Mouse (Mus musculus) regulatory T cell (primary cell): ENCODE measurements around the gene Pou2f2.

ENCODE experiments used
- in situ Hi-C: fragments of 300-600 bp; cut with MboI, MseI; formaldehyde crosslinking; loops from one replicate; pipeline ENCODE4 v1.15.1; 2025; ENCODE audit warnings: high pct_unique_total_duplicates

Gene Pou2f2

DNA sequence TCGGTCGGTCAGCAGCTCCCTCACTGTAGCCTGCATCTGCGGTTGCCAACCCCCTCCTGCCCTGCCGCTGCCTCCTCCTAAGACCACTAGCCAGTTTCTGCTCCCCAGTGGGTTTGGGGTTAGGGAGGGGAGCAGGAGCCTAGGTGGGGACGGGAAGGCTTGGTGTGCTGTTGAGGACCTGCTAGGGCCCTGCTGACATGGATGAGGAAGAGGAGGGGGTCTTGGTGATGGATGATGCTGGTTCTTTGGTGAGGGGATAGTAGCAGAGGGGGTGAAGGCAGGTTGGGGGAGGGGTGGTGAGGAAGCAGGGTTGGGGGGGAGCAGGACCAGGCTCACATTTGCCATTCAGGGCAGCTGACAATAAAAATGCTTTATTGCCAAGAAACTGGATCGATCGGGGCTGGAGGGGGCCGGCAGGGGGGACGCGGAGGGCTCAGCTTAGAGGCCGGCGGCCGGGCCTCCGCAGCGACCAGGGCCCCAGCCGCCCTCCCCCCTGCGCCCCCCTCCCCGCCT, 29.3 kb downstream of the Pou2f2 start:
- in situ Hi-C loops, result no loop called here

DNA sequence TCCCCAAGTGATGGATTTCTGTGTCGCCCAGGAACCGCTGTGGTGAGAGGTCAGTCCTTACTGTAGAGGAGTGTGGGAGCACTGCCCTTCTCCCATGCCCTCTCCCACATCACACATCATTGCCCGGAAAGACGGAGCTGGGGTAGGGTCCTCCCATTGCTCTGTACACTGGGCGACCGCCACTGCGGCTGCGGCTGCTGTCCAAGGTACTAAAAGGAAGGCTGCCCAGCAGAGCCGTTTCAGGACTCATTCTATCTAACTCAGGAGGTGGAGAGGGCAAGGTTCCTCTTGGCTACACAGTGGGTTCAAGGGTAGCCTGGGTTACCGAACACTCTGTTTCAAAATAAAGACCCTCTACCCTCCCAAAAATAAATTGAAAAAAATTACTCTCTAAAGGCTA, 33.6 kb downstream of the Pou2f2 start:
- in situ Hi-C loops, result no loop called here

DNA sequence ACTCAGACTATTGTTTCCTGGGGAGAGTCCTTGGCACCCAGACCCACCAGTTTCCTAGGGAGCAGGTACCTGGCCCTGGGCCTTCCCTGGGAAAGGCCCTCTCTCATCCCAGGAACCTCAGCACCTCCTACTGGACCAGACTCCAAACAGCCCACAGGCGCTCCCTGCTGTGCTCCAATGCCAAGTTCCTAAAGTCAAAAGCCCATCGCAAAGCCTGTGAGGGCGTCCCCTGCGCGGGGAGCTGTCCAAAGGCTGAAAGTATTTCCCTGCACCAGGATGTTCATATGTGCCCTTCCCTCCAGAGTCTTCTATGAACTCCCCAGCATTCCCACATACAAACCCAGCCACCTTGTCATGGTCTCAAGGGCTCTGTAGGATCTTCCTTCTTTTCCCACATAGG, 37.8 kb downstream of the Pou2f2 start:
- in situ Hi-C loops, result no loop called here

DNA sequence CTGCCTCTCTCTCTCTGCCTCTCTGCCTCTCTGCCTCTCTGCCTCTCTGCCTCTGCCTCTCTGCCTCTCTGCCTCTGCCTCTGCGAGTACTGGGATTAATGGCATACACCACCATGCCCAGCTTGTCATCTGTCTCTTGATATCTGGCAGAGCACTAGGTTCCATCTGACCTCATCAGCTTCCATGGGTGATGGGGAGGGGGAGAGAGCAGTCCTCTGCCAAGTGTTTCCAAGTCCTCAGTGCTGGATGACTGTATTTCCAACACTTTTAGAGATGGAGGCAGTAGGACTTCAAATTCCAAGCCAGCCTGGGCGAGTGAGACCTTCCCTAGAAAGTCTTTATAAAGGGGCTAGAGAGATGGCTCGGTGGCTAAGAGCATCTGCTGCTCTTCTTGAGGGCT, 42.0 kb downstream of the Pou2f2 start:
- in situ Hi-C loops, result loop anchor here (10.0 kb wide), 1 partner anchor 47 kb away; no protein-coding TSS in a partner anchor

DNA sequence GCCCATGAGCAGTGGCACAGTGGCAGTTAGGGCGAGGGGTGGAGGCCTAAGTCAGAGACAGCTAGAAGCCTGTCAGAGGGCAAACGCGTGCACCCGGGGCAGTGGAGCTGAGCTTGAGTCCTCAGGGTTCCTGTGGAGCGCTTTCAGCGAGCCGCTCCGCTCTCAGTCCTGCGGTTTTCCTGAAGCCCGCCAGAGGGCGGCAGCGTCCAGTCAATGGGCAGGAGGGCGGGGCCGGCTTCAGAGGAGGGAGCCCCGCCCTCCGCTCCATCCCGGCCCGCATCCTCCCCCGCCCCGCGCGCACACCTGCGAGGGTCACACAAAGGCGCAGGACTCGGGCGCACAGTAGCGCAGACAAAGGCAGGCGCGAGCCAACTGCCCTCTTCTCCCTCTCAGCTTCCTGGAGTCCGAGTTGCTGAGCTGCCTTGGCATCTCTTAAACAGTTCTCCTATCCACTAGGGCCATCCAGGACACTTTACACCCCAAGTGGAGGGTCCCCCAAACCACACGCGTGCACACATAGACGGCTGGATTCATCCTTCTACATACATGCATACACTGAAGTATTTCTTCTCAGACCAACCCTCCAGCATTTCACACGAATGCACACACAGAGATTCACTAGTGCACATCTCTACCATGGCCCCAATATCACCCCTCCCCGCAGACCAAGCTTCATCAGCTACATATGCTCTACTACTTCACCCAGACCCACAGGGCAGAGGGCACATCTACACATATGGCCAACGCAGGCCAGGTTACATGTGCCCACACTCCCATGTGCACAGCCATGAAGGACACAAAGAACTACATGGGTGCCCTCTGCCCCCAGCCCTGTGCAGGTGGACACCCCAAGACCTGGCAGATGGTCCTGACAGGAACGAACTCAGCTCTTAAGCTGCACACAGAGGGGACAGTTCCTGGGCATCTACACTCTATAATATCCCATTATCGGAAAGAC, 46.2 kb downstream of the Pou2f2 start:
- in situ Hi-C loops, result loop anchor here (5.0 to 10.0 kb wide), 2 partner anchors 51 to 139 kb away; no protein-coding TSS in a partner anchor

DNA sequence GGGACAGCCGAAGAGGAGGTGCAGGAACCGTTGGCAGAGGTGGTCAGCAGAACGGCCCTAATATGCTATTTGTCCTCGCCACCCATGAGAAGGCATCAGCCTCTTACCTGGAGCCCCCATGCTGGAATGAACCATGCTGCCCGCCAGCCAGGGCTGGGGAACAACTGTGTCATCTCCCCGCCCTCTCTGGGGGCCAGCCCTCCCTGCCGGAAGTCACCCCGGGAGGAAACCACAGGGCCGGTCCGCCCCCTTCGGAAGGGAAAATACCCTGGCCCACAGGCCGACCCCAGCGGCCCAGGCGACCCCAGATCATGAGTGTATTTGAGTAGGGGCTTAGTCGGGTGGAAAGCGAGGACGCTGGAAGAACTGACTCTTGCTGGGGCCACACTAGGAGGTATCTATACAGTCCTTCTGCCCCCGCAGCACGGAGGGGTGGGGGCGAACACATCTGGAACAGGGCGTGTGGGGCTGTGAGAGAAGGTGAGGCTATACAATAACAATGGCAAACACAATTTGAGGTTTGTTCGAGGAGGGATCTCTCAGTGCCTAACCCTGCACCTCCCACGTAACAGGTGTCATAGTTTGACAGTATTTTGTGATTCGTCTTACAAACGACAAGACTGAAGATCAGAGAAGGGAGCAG, 47.1 kb downstream of the Pou2f2 start:
- in situ Hi-C loops, result loop anchor here (5.0 to 10.0 kb wide), 2 partner anchors 52 to 140 kb away; no protein-coding TSS in a partner anchor

DNA sequence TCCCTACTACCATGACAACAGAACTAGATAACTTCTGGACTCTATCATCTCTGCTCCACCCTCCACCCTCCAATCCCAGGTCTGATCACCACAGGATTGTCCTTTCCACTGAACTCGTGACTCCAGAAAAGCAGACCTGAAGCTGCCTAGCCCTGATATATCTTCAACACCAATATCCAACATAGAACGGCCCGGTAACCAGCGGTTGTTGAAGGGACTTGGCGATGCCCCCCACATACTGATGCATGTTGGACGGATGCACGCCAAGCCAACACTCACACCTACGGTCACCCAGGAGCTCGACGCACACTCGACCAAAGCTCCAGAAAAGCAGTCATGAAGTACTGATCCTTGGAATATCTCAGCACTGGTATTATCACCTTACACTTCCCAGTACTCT, 48.3 kb downstream of the Pou2f2 start:
- in situ Hi-C loops, result loop anchor here (5.0 to 10.0 kb wide), 2 partner anchors 54 to 141 kb away; no protein-coding TSS in a partner anchor

DNA sequence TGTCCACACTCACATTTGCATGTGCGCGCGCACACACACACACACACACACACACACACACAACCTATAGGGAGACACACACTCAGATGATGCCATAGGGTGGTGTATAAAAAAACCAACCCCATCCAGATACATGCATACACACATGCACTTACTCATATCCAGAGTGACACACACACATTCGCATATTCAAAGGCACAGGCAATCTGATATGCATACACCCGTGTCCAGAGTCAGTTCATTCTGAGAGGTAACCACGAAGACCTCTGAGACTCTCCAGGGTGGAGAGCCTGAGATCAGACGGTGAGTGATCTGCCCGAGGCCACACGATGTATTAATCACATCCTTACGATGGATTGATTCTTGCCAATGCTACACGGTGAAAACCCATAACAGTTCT, 49.0 kb downstream of the Pou2f2 start:
- in situ Hi-C loops, result loop anchor here (5.0 to 10.0 kb wide), 2 partner anchors 54 to 142 kb away; no protein-coding TSS in a partner anchor

DNA sequence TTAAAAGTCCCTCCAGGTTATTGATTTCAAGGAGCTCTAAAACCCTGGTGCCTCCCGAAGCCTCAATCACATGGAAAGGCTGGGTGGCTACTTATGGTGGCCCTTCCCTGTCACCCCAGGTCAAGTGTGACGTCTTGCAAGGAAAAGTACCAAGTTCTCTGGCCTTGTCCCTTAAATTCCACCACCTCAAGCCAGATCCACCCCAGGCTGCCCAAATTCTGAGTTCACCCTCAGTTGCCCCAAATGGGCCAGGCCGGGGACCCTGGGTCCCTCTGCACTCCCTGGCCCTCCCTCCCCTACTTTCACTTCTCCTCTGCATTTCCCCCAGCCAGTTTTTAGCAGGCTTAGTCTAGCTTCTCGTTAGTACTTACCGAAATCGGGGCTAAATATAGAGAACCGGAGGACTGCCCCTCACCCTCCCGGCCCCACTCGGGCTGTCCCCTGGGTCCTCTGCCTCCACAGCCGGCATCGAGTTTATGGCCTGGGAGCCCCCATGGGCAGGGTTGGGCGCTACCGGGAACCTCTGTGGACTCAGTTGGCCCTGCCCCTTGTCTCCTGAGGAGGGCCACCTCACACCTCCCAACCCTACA, 50.0 kb downstream of the Pou2f2 start:
- in situ Hi-C loops, result no loop called here

DNA sequence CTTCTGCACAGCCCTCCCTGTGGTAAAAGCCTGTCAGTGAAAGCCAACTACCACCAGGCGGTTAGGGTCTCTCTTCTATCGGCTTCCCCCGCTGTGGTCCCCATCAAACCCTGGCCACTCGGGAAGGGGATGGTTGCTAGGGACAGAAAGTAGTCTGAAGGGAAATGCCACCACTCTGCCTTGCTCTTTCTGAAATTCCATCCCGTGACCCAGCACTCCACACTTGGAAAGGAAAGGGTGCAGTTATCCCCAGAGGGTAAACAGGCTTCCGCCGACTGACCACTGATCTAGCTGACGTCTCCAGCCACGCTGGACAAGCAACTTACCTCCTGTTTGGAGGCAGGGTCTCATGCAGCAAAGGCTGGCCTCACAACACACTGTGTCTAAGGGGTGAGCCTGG, 51.6 kb downstream of the Pou2f2 start:
- in situ Hi-C loops, result no loop called here

DNA sequence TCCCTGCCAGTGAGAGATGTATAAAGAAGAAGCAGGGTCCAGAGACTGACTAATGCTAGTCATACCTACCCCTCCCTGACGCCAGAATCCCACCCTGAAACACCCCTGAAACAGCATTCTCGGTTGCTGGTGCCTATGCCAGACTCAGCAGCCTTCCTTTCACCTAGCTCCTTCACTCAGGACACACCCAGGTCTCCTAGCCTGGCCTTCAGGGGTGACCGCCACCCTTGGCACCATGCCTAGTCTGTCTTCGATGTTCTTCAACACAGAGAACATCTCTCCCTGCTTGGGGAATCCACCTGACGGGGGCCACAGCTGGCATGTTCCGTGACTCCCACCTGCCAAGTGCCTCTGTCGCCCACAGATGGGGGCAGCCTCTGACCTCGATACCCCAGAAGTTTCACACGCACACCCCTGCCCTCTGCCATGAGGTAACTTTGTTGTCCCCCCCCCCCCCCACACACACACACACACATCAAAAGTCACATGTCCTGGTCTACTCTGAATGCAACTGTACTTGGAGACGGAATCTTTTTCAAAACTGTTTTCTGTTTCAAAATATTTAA, 53.7 kb downstream of the Pou2f2 start:
- in situ Hi-C loops, result no loop called here

DNA sequence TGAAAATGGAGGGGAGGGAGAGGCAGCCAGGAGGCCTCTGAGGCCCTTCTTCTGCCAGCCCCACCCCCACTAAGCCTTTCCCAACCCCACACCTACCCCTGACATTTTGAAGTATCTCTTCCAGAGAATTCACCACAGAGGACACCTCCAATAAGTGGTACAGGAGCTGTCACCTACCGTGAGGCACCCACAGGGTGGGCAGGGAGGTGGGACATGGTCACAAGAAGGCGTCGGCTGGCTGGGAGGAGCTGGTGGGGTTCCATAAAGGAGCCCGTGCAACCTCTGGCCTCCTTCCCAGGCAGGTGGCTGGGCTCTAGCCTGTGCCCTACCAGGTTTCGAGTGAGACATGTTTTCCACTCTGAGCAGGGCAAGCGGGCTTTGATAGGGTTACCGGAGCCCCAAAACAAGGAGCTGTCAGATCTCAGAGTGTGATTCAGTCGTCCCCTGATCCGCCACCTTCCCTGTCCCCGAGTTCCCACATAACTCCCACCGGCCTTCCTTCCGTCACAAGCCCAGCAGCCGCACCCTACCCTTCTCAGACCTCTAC, 58.2 kb downstream of the Pou2f2 start:
- in situ Hi-C loops, result no loop called here

DNA sequence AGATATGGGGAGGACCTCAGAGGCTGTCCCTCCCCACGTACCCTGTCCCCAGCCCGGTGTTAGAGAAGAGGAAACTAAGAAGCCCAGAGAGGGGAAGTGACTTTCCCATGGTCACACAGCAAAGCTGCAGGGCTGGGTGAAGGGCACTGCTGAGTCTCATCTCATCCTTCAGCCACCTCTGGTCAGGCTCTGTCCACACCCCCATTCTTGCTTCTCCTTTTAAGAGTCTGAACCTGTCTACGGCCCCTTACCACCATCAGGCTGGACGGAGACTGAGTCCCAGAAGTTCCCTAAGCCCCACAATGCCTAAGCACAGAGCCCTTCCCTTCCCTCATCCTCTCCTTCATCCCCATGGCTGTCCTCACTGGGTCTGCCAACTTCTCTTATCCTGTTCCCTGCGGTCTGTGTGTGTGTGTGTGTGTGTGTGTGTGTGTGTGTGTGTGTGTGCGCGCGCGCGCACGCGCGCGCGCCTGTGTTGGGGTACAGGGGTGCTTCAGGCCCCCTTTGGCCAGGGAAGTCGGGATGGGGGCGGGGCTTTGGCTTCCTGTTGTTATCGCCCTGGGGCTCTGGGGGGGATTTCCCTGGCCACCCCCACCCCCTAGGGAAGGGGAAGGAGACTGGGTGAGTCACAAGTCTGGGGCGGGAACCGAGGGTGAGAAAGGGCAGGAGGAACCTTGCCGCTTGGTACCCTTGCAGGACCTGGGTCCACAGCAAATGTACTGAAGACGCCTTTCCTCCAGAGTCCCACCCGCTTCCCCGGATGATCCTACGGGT, 59.3 kb downstream of the Pou2f2 start:
- in situ Hi-C loops, result no loop called here

DNA sequence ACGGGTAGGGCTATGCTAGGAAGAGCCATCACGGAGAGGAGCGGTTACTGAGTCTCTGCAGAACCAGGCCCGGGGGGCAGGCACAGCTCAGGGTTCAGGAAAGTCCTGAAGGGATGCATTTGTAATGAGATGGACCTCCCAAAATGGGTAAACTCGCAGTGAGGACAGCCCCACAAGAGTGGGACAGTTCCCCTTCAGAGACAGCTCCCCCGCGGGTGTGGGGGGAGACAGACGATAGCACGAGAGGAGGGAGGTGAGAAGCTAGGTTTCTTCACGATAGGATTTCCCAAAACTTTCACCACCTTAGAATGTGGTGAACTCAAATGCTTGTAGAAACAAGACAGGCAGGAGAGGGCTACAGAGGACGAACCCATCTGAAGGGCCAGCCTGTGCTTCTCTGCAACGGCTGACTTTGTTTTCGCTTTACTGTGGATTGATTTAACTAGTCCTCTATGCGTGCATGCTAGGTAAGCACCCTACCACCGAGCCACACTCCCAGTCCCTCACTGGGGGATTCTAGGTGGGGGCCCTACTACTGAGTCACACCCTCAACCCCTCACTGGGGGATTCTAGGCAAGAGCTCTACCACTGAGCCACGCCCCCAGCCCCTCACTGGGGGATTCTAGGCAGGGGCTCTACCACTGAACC, 66.4 kb downstream of the Pou2f2 start:
- in situ Hi-C loops, result no loop called here

DNA sequence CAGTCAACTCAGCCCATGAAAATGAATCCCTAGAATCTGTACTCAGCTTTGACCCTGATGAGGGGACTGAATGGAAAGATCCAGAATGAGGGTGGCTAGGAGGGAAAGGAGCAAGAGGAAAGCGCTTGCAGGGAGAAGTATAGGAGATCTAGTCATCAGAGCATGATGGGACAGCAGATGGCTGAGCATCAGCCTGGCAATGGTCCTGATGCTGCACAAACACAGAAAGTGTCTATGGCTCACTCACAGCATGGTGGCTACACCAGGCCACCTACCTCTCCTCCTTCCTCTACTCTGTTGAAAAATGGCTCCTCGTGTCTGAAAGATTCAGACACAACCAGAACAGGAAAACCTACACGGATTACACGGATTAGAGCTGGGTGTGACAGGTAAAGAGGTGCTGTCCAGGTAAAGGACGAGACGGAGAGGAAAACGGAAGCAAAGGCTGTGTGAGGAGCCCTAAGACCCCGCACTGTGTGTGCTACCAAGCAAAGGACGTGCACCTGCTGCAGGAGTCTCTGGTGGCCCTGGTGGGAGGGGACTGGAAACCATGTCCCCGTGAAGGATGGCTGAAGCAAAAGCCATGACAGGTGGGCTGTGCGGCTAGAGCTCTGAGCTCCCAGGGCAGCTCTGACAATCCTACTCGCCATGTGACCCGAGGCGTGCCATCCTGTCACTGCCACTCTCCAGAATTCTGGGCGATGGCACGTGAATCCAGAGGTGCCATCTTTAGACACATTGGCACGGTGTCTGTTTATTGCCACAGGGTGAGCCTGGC, 67.2 kb downstream of the Pou2f2 start:
- in situ Hi-C loops, result no loop called here

DNA sequence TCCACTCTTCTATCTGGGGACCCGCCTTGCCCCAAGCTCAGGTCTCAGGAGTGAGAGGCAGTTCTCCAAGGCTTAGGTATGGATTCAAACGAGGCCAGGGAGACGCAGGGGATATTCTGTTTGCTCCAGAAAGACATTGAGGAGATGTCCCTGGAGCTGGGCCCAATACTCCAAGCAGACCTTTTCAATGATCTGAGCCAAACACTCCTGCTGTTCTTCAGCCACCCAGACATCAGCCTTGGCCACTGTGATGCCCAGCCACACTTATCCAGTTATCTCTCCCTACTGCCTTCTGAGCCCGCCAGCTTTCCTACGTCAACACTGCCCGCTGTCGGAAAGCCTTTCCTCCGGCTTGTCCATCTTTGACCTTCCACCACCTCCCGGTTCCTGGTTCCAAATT, 69.2 kb downstream of the Pou2f2 start:
- in situ Hi-C loops, result no loop called here

DNA sequence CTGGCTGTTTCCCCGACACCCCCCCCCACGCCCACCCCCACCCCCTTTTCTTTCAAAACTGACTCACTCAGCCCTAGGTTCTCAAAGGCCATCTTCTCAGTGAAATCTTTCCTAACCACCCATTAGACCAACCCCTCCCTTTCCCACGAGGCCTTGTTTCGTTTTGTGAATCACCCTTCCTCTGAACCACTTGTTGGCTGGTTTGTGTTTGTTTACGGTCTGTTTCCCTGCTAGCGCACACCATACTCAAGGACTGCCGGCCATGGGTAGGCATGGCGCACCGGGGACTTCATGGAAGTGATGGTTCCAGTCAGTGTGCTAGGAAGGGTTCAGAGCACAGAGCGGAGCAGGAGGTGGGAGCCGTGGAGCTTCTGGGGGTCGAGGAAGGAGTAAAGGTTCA, 70.2 kb downstream of the Pou2f2 start:
- in situ Hi-C loops, result loop anchor here (5.0 kb wide), 1 partner anchor 78 kb away; no protein-coding TSS in a partner anchor

DNA sequence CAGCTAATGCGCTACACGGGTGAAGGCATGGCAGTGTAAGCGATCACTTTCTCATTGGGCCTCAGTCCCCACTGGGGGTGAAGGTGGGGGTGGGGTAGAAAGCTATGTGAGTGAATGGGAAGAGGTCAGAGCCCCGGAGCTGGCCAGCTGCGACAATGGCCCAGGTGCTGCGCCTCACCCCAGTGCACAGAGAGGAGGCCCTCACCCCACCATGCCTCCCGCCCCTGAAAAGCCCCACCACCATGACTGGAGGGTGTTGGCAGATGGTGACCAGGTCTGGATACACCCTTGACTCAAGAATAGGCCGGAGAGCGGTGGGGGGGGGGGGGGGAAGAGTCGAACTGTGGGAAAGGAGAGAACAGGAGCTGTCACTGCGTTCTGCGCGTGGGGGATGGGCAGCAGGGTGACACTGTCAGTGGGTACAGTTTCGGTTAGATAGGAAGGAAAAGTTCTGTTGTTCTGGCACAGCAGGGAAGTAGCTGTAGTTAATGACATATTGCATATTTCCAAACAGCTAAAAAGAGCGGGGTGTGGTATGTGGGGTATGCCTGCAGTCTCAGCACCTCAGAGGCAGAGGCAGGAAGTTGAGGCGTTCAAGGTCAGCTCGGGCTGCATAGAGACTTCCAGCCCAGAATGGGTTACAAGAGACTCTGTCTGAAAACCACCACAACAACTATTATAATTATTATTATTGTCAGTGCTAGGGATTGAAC, 72.6 kb downstream of the Pou2f2 start:
- in situ Hi-C loops, result loop anchor here (5.0 kb wide), 1 partner anchor 80 kb away; no protein-coding TSS in a partner anchor
